Mouse (Mus musculus) cortical plate, adult 2 months (tissue): ENCODE data around the gene Nck2. TPM values are rescaled to one million over a fixed set of nuclear protein-coding genes. Genes with fewer than 3 reads are reported as not detected.

Experiments used
- H3K27ac ChIP-seq: fragments of 200-500 bp; 2 replicates; pipeline ENCODE4 v1.5.1; 2012; ENCODE audit warnings: low read length, control low read depth, inconsistent platforms; ENCODE audit not compliant: insufficient read depth
- H3K4me1 ChIP-seq: fragments of 200-500 bp; 2 replicates; pipeline ENCODE4 v1.6.1; 2011; ENCODE audit warnings: low read length; ENCODE audit not compliant: control insufficient read depth, insufficient read depth
- H3K4me3 ChIP-seq: fragments of 200-500 bp; 2 replicates; pipeline ENCODE4 v1.5.1; 2011; ENCODE audit warnings: mild to moderate bottlenecking, low read length, control low read depth; ENCODE audit not compliant: insufficient read depth
- CTCF ChIP-seq: fragments of 200-500 bp; IDR thresholded peaks from 2 replicates; pipeline ENCODE4 v1.5.1; 2011; ENCODE audit warnings: mild to moderate bottlenecking, control low read depth, low read length; ENCODE audit not compliant: insufficient read depth; ENCODE audit errors: extremely low read depth
- POLR2A ChIP-seq: fragments of 200-500 bp; IDR thresholded peaks from 2 replicates; pipeline ENCODE4 v1.6.1; 2011; ENCODE audit warnings: mild to moderate bottlenecking, low read length, control low read depth; ENCODE audit not compliant: insufficient read depth; ENCODE audit errors: extremely low read depth
- polyA plus RNA-seq: library from polyadenylated mRNA; depleted of rRNA; stranded (reverse); fragments of >200 nt; gene quantifications from 2 replicates; pipeline ENCODE4 v1.2.3, GENCODE M21; 2012

The Nck2 gene
- polyA plus RNA-seq, 1 experiment = 29.0 TPM

DNA sequence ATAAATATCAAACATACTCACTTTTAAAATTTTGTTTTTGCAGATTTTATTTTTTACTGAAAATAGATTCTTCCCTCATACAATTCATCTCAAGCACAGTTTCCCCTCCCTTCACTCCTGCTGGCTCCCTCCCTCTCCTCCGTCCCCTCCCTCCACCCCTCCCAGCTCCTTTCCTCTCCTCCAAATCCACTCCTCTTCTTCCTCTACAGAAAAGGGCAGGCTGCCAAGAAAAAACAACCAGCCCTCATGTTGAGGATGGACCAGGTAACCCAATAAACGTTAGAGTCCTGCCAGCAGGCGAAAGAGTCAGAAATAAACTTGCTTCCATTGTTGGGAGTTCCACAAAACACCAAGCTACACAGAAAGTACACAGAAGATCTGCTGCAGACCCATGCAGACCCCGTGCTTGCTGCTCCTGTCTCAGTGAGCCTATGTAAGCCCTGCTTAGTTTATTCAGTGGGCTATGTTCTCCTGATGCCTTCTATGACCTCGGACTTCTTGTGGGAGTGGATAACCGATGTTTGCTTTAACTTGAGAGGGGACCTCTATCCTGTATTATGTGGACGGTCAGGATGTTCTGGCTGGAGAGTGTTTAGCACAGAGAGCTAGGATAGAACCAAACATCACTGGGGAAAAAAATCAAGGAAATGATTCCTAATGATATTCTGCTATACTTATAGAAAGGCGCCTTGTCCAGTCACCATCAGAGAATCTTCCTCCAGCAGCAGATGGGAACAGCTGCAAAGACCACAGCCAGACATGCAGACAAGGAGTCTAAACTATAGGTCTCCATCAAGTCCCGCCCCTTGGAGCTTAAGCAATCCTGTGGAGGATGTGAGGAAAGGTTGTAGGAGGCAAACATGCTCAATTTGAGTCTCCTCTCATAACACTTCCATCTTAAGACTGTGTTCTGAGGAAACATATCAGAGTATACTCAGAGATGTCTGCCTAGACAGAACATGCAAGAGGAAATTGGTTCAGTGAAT lies 39.4 kb upstream of the Nck2 start:
- Histone ChIP-seq H3K4me1 (peaks cover 2% of the 10 kb centered on the region; the same call in 1 of the 2 replicates), H3K27ac (no peak overlapping the region; the same call in 1 of the 2 replicates), H3K4me3 (no peak overlapping the region)
- TF ChIP-seq CTCF (no peak), POLR2A (no peak)

DNA sequence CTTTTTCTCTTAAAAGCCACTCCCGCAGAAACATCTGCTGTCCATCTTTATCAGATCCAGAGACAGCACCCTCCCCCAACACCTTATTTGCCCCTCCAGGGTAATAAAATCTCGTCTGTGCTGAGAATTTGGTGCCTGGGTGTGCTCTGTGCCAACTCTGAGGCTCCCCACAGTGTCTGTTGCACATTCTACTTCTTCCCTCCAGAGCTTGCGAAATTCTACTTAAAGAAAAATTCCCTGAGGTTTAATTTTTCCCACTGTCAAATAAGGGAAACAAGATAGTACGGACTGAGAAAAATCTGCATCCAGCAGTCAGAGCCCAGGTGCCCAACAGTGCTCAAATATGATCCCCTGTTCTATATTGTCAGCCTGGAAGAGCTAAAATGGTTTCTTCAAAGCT lies 35.4 kb upstream of the Nck2 start:
- Histone ChIP-seq H3K4me1 (peaks cover 2% of the 10 kb centered on the region; the same call in 1 of the 2 replicates), H3K4me3 (no peak overlapping the region), H3K27ac (no peak overlapping the region)
- no peak for TF ChIP-seq POLR2A
- no peak for TF ChIP-seq CTCF

DNA sequence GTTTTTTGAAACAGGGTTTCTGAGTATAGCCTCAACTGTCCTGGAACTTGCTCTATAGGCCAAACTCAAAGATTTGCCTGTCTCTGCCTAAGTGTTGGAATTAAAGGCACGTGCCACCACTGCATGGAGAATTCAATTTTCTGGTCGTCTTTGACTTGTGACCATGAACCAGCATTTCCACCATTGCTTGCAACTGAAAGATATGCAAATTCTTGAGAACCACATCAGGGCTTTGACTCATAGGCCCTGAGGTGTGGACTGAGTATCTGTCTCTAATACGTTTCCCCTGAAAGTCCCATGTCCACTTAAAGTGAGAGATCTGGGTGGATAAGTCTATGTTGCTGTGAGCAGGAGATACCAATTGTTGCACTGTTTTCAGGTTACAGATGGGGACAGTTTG lies 31.6 kb upstream of the Nck2 start:
- Histone ChIP-seq H3K27ac (no peak overlapping the region), H3K4me1 (no peaks in the 10 kb centered on the region), H3K4me3 (no peak overlapping the region)
- no peak for TF ChIP-seq CTCF
- no peak for TF ChIP-seq POLR2A

DNA sequence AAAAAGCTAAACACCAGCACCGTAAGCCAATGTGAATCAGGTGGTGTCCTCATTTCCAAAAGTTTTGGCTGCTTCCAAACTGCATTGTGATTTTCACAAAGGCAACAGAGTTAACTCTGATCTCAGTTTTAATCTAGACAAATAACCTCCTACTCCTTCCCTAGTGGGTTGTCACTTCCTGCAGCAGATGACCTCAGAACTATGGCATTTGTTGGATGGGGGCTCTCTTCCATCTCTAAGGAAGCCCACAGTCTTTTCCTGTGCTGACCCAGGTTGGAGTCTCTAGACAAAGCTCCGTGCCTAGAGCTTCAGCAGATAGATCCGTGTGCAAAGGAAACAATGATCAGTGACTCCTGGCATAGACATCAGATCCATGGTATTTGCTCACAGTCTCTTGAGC lies 31.1 kb upstream of the Nck2 start:
- Histone ChIP-seq H3K4me1 (no peaks in the 10 kb centered on the region), H3K27ac (no peak overlapping the region), H3K4me3 (no peak overlapping the region)
- TF ChIP-seq CTCF = no peak
- TF ChIP-seq POLR2A = no peak

DNA sequence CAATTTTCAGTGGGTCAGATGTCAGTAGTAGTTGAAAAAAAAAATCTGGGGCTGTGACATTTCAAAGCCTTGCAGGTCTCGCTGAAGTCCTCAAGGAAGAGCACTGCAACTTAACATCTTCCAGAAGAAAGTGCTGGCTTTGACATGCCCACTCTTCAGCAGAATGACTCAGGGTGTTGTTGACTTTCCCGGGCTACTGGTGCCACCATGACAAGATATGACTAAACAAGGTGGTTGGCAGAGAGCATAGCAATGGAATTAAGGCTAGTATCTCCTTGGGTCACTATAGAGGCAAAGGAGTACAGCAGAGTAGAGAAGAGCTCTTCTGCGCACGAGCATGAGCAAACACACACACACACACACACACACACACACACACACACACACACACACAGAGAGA lies 30.6 kb upstream of the Nck2 start:
- Histone ChIP-seq H3K27ac (no peak overlapping the region), H3K4me1 (no peaks in the 10 kb centered on the region), H3K4me3 (no peak overlapping the region)
- TF ChIP-seq CTCF (no peak), POLR2A (no peak)

DNA sequence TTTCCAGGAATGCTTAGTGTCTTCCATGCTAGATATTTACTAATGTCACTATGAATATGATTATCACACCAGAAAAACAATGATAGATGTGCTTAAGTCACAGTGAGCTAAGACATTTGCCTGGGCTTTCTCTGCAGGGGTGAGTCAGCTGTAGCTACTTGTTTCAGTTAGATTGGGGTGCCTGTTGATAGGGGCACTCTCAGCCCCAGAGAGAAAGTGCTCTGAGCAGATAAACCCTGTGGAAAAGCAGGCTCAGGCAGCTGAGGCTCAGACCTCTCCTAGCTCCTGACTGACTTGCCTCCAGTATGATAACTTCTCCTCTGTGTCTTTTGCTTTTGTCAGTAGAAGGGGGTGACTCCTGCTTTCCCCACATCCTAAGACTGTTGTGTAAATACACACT lies 30.2 kb upstream of the Nck2 start:
- no peaks in the 10 kb centered on the region for H3K4me1 ChIP-seq
- H3K4me3 ChIP-seq = no peak overlapping the region
- TF ChIP-seq POLR2A (no peak), CTCF (no peak)
- no peak overlapping the region for H3K27ac ChIP-seq

DNA sequence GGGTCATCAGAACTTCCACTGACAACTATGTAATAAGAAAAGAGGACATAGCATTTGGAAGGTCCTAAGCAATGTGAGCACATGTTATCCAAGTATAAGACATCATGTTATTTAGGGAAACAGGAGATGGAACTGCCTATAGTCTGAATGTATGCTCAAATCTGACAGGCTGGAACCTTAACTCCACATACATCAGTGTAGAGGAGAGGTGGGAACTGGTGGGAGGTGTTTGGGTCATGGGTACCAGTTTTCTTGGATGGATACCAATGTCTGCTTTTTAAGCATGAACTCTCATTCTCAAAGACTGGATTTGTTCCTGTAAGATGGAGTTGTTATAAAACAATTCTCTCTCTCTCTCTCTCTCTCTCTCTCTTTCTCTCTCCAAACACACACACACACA lies 29.4 kb upstream of the Nck2 start:
- Histone ChIP-seq H3K27ac (no peak overlapping the region), H3K4me1 (no peaks in the 10 kb centered on the region), H3K4me3 (no peak overlapping the region)
- TF ChIP-seq POLR2A = no peak
- TF ChIP-seq CTCF = no peak

DNA sequence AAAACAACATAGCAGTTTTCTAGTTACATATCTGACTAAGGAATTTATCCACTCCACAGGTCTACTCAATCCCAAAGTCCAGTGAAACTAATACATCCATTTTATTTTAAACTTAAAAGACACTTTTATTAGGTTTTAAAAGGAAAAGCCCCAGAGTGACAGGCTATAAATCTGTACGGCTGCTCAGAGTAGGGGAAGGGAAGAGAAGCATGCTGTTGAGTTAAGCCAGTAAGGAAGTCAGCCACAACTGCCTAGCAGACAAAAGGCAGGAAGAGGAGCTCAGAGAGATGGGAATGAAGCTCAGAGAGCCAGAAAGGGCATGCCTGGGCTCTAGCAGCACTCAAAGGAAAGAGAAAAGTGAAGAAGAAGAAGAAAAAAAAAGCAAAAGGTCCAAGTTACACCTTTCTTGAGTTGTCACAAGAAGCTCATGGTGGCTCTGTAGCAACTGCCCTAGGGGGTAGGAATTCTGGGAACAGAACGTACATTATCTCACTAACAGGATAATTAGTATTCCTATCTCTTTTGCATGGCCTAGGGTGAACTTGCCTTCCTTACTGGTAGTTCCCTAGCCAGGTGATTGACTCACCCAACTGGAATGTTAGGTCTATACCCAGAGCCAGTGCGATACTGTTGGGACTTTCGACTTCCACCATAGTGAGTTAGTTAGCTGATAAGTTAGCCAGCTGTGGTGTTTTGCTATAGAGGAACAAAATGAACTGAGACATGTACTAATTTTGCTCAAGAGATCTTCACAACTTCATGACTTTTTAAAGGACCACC lies 21.2 kb upstream of the Nck2 start:
- peaks cover 8% of the 10 kb centered on the region; the same call in 1 of the 2 replicates for H3K4me1 ChIP-seq
- no peak overlapping the region for H3K27ac ChIP-seq
- no peak for TF ChIP-seq CTCF
- TF ChIP-seq POLR2A = no peak
- no peak overlapping the region for H3K4me3 ChIP-seq

DNA sequence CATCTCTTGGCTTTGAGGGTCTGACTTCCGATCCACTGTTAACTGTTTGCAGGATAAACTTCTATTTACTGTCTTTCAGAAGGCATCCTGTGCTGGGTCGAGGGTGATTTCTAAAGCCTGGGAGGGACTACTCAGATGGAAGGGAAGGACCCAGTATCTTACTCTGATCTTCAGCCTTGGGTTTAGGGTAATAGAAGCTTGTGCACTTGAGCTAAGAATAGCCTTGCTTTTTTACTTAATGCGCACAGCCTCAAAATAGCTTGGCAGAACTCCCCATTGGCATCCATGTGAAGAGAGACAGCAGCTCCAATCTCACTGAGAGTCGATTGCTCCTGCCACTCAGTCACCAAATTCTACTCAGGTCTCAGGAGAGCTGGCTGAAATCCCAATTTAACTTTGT lies 17.9 kb upstream of the Nck2 start:
- H3K4me1 ChIP-seq = peaks cover 8% of the 10 kb centered on the region; the same call in 1 of the 2 replicates
- H3K4me3 ChIP-seq = no peak overlapping the region
- TF ChIP-seq CTCF = no peak
- no peak for TF ChIP-seq POLR2A
- no peak overlapping the region for H3K27ac ChIP-seq
